Mouse (Mus musculus) hindbrain, postnatal 0 days (tissue): ENCODE measurements at regions not wholly inside any gene's neighbourhood (a gene's known extent, or its start where the extent isn't known, plus 50 kb on each side); places are given as distances from the start of the nearest gene placed in this dataset.
"Not testable (repeated sequence)": the region's sequence is repeated elsewhere in the genome, so short reads cannot be mapped to it uniquely, and the experiment has no call there.

Experiments
- ATAC-seq: fragments of 200-750 bp; cut with Nextera tagmentation; 2 replicates; pipeline ENCODE4 v1.8.0; 2017; ENCODE audit warnings: mild to moderate bottlenecking, moderate TSS enrichment, moderate library complexity
- DNase-seq: peaks from one replicate; pipeline ENCODE4 v3.0.0-alpha.2; 2015; ENCODE audit warnings: low spot score
- H3K27ac ChIP-seq: fragments of 300-500 bp; sonication (generic); 2 replicates; pipeline ENCODE4 v1.5.1; 2014; ENCODE audit warnings: mild to moderate bottlenecking
- H3K27me3 ChIP-seq: fragments of 300-500 bp; sonication (generic); 2 replicates; pipeline ENCODE4 v1.6.1; 2014; ENCODE audit warnings: low read length, mixed read lengths; ENCODE audit not compliant: insufficient read depth
- H3K36me3 ChIP-seq: fragments of 300-500 bp; sonication (generic); 2 replicates; pipeline ENCODE4 v1.6.1; 2014; ENCODE audit warnings: low read length, mixed read lengths; ENCODE audit not compliant: insufficient read depth
- H3K4me1 ChIP-seq: fragments of 300-500 bp; sonication (generic); 2 replicates; pipeline ENCODE4 v1.6.1; 2014; ENCODE audit warnings: antibody characterized with exemption, low read length, mixed read lengths; ENCODE audit not compliant: insufficient read depth
- H3K4me2 ChIP-seq: fragments of 300-500 bp; sonication (generic); 2 replicates; pipeline ENCODE4 v1.6.1; 2014; ENCODE audit warnings: low read depth, mild to moderate bottlenecking, low read length, moderate library complexity, mixed read lengths
- H3K4me3 ChIP-seq: fragments of 300-500 bp; sonication (generic); 2 replicates; pipeline ENCODE4 v1.5.1; 2014; ENCODE audit warnings: low read length
- H3K9ac ChIP-seq: fragments of 300-500 bp; sonication (generic); replicated peaks from 2 replicates; pipeline ENCODE4 v1.6.1; 2014; ENCODE audit warnings: mild to moderate bottlenecking, low read length, moderate library complexity, mixed read lengths
- H3K9me3 ChIP-seq: fragments of 300-500 bp; sonication (generic); 2 replicates; pipeline ENCODE4 v1.6.1; 2016; ENCODE audit warnings: low read length, mixed read lengths
- CTCF ChIP-seq: IDR thresholded peaks from 2 replicates; pipeline ENCODE4 v1.5.1; 2016; ENCODE audit warnings: antibody characterized with exemption, control low read depth, low read depth
- whole genome bisulfite sequencing: fragments of 180-500 bp; shearing (Covaris S2); extraction: QIAGEN DNeasy Blood & Tissue Kit; methylation state at CpG from one replicate; pipeline ENCODE4 v1.1.7; 2014; 5-methylcytosine and 5-hydroxymethylcytosine counted together

GRCm38 (mm10) chr8:118209301-118209700 is 74.2 kb upstream of the Cdh13 start:
- 95% methylated on average over 16 of the region's 16 CpGs for WGBS
- not testable (repeated sequence) for H3K9me3 ChIP-seq, H3K4me2 ChIP-seq, H3K9ac ChIP-seq, H3K36me3 ChIP-seq, DNase-seq, H3K27ac ChIP-seq, H3K27me3 ChIP-seq, H3K4me3 ChIP-seq, ATAC-seq, H3K4me1 ChIP-seq

DNA sequence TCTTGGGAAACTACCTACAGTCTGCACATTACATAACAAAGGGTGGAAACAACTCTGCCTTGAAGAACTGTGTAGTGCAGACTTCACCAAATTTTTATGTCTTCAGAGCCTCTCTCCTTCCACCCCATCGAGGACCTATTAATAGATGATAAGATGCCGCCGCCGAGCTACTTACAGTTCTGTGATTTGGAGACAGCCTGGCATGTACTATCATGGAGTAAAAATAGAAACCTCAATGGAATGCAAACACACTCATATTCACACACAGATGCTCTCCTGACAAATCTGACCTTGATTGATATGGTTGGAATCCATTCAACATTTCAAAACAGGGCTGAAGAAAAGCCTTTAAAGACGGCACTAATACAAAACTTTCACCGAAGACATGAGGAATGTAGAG is 92.7 kb upstream of the Cdh13 start:
- H3K27ac ChIP-seq, result no peak overlapping the region
- no peaks in the 10 kb centered on the region for H3K9me3 ChIP-seq
- H3K27me3 ChIP-seq, result no peaks in the 10 kb centered on the region
- no peak overlapping the region for H3K4me2 ChIP-seq
- no peak overlapping the region for H3K4me3 ChIP-seq
- TF ChIP-seq CTCF, result no peak
- DNase-seq (no peak), ATAC-seq (no peak)
- WGBS, result 83% methylated on average over 6 of the region's 6 CpGs
- no peak overlapping the region for H3K9ac ChIP-seq
- peaks cover 2% of the 10 kb centered on the region; the same call in 1 of the 2 replicates for H3K4me1 ChIP-seq
- no peaks in the 10 kb centered on the region for H3K36me3 ChIP-seq

DNA sequence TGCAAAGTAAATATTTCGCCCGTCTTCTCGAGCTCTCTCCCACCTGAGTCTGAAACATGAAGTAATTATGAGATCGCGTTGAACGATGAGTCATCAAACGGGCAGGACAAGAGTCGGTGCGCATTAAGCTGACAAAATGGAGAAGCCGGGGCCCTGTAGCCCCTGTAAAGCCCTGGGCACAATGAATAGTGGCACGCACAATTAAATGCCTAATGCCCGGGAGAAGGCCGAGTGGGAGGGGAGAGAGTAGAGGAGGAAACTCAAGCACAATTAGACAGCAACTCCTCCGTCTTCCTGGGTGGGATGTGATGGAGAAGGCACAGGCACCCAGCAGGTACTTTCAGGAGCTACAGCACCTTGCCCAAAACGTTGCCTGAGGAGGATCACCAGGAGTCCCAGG is 94.3 kb upstream of the Cdh13 start:
- ATAC-seq, result no peak
- no peak overlapping the region for H3K4me2 ChIP-seq
- no peak for DNase-seq
- no peak overlapping the region for H3K4me3 ChIP-seq
- no peak overlapping the region for H3K9ac ChIP-seq
- peaks cover 2% of the 10 kb centered on the region; the same call in 1 of the 2 replicates for H3K4me1 ChIP-seq
- H3K9me3 ChIP-seq, result no peaks in the 10 kb centered on the region
- WGBS, result 52% methylated on average over 15 of the region's 15 CpGs
- no peak overlapping the region for H3K27ac ChIP-seq
- no peaks in the 10 kb centered on the region for H3K36me3 ChIP-seq
- TF ChIP-seq CTCF, result no peak
- H3K27me3 ChIP-seq, result no peaks in the 10 kb centered on the region

DNA sequence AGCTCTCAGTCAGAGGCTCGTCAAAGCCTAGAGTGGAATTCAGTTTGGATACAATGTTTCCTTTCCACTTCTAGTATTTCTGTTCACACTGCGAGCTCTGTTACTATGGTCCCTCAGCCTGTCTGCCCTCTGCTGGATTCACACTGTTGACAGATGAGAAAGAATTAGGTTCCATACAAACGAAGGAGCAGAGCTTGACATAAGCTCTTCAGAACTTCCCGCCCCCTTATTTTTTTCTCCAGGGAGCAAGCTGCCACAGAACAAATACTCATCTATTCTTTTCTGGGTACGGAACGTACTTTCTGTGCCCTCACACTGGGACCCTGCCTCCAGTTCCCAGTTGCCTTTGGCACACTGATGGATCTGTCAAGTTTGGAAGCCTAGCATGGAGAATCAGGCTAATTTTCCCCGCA is 114.5 kb upstream of the Cdh13 start:
- 23% methylated on average over 7 of the region's 7 CpGs for WGBS
- H3K4me1 ChIP-seq, result peaks cover 4% of the 10 kb centered on the region; the same call in 1 of the 2 replicates
- no peak overlapping the region for H3K4me3 ChIP-seq
- TF ChIP-seq CTCF, result peak; percentile 53
- DNase-seq, result peak; percentile 71
- no peaks in the 10 kb centered on the region for H3K36me3 ChIP-seq
- no peaks in the 10 kb centered on the region for H3K27me3 ChIP-seq
- no peak overlapping the region for H3K9ac ChIP-seq
- peak; percentile 88 for ATAC-seq
- H3K4me2 ChIP-seq, result no peak overlapping the region
- H3K27ac ChIP-seq, result no peak overlapping the region
- no peaks in the 10 kb centered on the region for H3K9me3 ChIP-seq

DNA sequence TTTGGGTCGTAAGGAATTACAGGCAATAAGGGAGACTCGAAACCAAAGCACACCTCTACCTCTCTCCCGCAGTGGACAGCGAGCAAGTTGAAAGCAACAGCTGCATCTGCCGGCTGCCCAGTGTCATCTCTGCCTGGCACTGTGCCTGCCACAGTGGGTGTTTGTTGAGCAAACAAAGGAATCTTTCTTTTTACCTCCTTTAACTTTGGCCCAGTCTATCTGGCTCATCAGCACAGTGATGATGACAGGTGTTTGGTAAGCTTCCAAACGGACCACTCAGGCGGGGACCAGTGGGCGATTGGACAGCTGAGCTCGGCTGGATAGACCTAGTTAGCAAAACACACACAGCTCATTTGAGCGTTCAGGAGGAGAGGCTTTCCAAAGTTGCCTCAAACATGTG is 121.4 kb upstream of the Cdh13 start:
- H3K9me3 ChIP-seq, result no peaks in the 10 kb centered on the region
- 24% methylated on average over 10 of the region's 10 CpGs for WGBS
- DNase-seq (peak; percentile 88), ATAC-seq (peak; percentile 94)
- no peak overlapping the region for H3K4me3 ChIP-seq
- H3K4me1 ChIP-seq, result no peaks in the 10 kb centered on the region
- peak overlapping the region; percentile 29; the same call in 1 of the 2 replicates for H3K27ac ChIP-seq
- H3K9ac ChIP-seq, result no peak overlapping the region
- peak; percentile 18 for TF ChIP-seq CTCF
- no peak overlapping the region for H3K4me2 ChIP-seq
- H3K27me3 ChIP-seq, result no peaks in the 10 kb centered on the region
- H3K36me3 ChIP-seq, result no peaks in the 10 kb centered on the region

DNA sequence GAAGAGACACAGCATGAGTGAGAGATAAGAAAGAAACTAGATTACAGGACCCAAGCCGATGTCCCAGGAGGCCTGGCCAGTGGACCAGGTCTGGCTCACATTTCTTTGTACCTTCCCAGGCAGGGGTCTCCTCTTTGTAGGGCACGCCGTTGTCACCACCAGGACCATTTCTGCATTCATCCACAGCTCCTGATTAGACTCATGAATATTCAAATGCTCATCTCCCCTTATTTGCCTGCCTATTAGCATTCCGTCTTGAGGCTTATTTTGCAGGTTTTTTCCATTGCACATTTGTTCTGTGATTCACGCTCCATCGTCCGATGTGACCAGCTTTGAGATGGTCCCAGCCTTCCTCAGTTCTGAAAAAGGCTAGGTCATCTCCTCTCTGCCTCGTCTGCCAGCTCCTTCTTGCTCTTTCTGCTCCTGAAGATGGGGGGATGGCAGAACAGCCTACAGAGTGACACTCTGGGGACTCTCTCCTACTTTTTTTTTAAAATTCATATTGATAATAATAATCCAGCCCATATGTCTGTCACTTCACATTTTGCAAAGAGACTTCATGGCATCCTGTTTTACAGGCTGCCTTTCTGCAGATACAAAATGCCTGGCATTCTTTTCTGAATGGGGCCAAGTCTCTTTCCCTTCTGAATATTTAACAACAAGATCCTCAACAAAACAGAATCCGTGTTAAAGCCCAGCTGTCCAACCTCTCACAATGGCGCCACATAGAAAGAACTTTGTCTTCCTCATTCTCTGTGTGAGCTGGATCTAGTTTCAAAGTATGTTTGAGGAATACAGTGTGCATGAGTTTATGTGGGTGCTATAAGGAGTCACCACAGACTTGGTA is 136.0 kb upstream of the Cdh13 start:
- ATAC-seq (no peak), DNase-seq (no peak)
- no peak overlapping the region for H3K9ac ChIP-seq
- H3K9me3 ChIP-seq, result no peaks in the 10 kb centered on the region
- H3K4me3 ChIP-seq, result no peak overlapping the region
- no peak for TF ChIP-seq CTCF
- H3K27ac ChIP-seq, result no peak overlapping the region
- no peaks in the 10 kb centered on the region for H3K27me3 ChIP-seq
- H3K36me3 ChIP-seq, result no peaks in the 10 kb centered on the region
- H3K4me1 ChIP-seq, result peaks cover 11% of the 10 kb centered on the region; the same call in 1 of the 2 replicates
- no peak overlapping the region for H3K4me2 ChIP-seq
- 22% methylated on average over 10 of the region's 10 CpGs for WGBS

GRCm38 (mm10) chr8:118144546-118144945 is 139.0 kb upstream of the Cdh13 start:
- Histone ChIP-seq H3K9me3 (no peaks in the 10 kb centered on the region), H3K4me3 (no peak overlapping the region), H3K4me1 (peaks cover 11% of the 10 kb centered on the region; the same call in 1 of the 2 replicates), H3K27me3 (no peaks in the 10 kb centered on the region), H3K27ac (no peak overlapping the region; the same call in 1 of the 2 replicates), H3K4me2 (no peak overlapping the region), H3K36me3 (no peaks in the 10 kb centered on the region), H3K9ac (no peak overlapping the region)
- DNase-seq (peak; percentile 46), ATAC-seq (no peak)
- TF ChIP-seq CTCF, result no peak
- WGBS, result 43% methylated on average over 5 of the region's 5 CpGs
